Mouse (Mus musculus) lung, postnatal 0 days (tissue): ENCODE data around the gene Tanc1. TPM values are rescaled to one million over a fixed set of nuclear protein-coding genes. Genes with fewer than 3 reads are reported as not detected.
"Not testable (repeated sequence)": the region's sequence is repeated elsewhere in the genome, so short reads cannot be mapped to it uniquely, and the experiment has no call there.

Experiments
- ATAC-seq: fragments of 200-750 bp; cut with Nextera tagmentation; 2 replicates; pipeline ENCODE4 v1.8.0; 2017; ENCODE audit warnings: moderate library complexity
- DNase-seq: peaks from one replicate; pipeline ENCODE4 v3.0.0-alpha.2; 2016; ENCODE audit warnings: low spot score
- H3K27ac ChIP-seq: fragments of 300-500 bp; sonication (generic); 2 replicates; pipeline ENCODE4 v1.5.1; 2014; ENCODE audit warnings: antibody characterized with exemption, mild to moderate bottlenecking, low read length, mixed read lengths
- H3K27me3 ChIP-seq: fragments of 300-500 bp; sonication (generic); replicated peaks from 2 replicates; pipeline ENCODE4 v1.6.1; 2014; ENCODE audit warnings: low read length, mixed read lengths; ENCODE audit not compliant: insufficient read depth
- H3K36me3 ChIP-seq: fragments of 300-500 bp; sonication (generic); 2 replicates; pipeline ENCODE4 v1.6.1; 2014; ENCODE audit warnings: low read length, mixed read lengths; ENCODE audit not compliant: insufficient read depth
- H3K4me1 ChIP-seq: fragments of 300-500 bp; sonication (generic); 2 replicates; pipeline ENCODE4 v1.6.1; 2014; ENCODE audit warnings: antibody characterized with exemption, low read depth, low read length, mixed read lengths; ENCODE audit not compliant: insufficient read depth
- H3K4me2 ChIP-seq: fragments of 300-500 bp; sonication (generic); replicated peaks from 2 replicates; pipeline ENCODE4 v1.6.1; 2014; ENCODE audit warnings: low read depth, mild to moderate bottlenecking, low read length, moderate library complexity, mixed read lengths
- H3K4me3 ChIP-seq: fragments of 300-500 bp; sonication (generic); 2 replicates; pipeline ENCODE4 v1.5.1; 2014; ENCODE audit warnings: low read depth, low read length
- H3K9ac ChIP-seq: fragments of 300-500 bp; sonication (generic); replicated peaks from 2 replicates; pipeline ENCODE4 v1.6.1; 2014; ENCODE audit warnings: low read depth, mild to moderate bottlenecking
- H3K9me3 ChIP-seq: fragments of 300-500 bp; sonication (generic); 2 replicates; pipeline ENCODE4 v1.6.1; 2016; ENCODE audit warnings: low read length, mixed read lengths
- CTCF ChIP-seq: IDR thresholded peaks from 2 replicates; pipeline ENCODE4 v1.5.1; 2016; ENCODE audit warnings: antibody characterized with exemption, mild to moderate bottlenecking
- EP300 ChIP-seq: IDR thresholded peaks from 2 replicates; pipeline ENCODE4 v1.6.1; 2016; ENCODE audit warnings: antibody characterized with exemption, mild to moderate bottlenecking, control low read depth
- WGBS: fragments of 180-500 bp; shearing (Covaris S2); extraction: QIAGEN DNeasy Blood & Tissue Kit; methylation state at CpG from one replicate; pipeline ENCODE4 v1.1.7; 2014; 5-methylcytosine and 5-hydroxymethylcytosine counted together
- polyA plus RNA-seq: library from polyadenylated mRNA; unstranded; fragments of >200 nt; fragmentation: Nextera tagmentation; extraction: Ambion mirVana; gene quantifications from 2 replicates; pipeline ENCODE4 v1.2.1, GENCODE M21; 2015

Gene Tanc1
- 20.9 and 24.0 TPM in 2 replicates for polyA plus RNA-seq

GRCm38 (mm10) chr2:59611831-59612732 is at the start of gene Tanc1:
Gene Tanc1, plus strand, starts transcription at chr2:59612042.
- Histone ChIP-seq H3K4me1 (peaks cover 10% of the 10 kb centered on the region; the same call in 1 of the 2 replicates), H3K27me3 (no peaks in the 10 kb centered on the region), H3K36me3 (no peaks in the 10 kb centered on the region), H3K9me3 (no peaks in the 10 kb centered on the region), H3K4me2 (peak within 1 kb of the TSS; percentile 88), H3K27ac (peak within 1 kb of the TSS; percentile 96), H3K9ac (peak within 1 kb of the TSS; percentile 92), H3K4me3 (peak within 1 kb of the TSS; percentile 98)
- peak; percentile 97 for ATAC-seq
- peak; percentile 94 for DNase-seq
- TF ChIP-seq CTCF (no peak), EP300 (no peak)
- WGBS, result 0% methylated on average over 69 of the region's 99 CpGs

DNA sequence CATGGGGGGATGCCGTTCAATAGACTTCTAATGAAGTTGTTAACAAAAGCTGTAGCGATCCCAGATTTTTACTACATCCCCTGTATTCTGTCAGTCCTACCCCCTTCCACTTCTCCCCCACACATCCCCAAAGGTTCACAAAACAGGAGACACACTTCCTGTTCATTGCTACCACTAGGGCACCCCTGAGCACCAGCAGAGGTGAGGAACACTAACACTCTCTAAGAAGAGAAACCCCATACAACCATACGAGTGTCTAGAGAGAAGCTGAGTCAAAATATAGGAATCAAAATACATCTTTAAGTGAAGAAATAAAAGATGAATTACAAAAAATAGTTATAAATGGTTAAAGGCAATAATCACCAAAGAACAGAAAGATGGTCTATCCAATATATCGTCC is 49.6 kb upstream of the Tanc1 start:
- Histone ChIP-seq H3K4me1 (no peaks in the 10 kb centered on the region), H3K36me3 (no peaks in the 10 kb centered on the region), H3K27ac (no peak overlapping the region), H3K9ac (no peak overlapping the region), H3K4me3 (no peak overlapping the region), H3K27me3 (no peaks in the 10 kb centered on the region), H3K4me2 (no peak overlapping the region), H3K9me3 (no peaks in the 10 kb centered on the region)
- TF ChIP-seq EP300 (no peak), CTCF (peak; percentile 15; the same call in 1 of the 2 replicates)
- WGBS, result 90% methylated on average over 4 of the region's 4 CpGs
- DNase-seq (no peak), ATAC-seq (no peak)

GRCm38 (mm10) chr2:59562696-59563095 is 49.1 kb upstream of the Tanc1 start:
- H3K9ac ChIP-seq, result no peak overlapping the region
- no peaks in the 10 kb centered on the region for H3K36me3 ChIP-seq
- WGBS, result 37% methylated on average over 5 of the region's 5 CpGs
- no peak overlapping the region for H3K4me3 ChIP-seq
- H3K9me3 ChIP-seq, result no peaks in the 10 kb centered on the region
- H3K27ac ChIP-seq, result no peak overlapping the region
- DNase-seq (no peak), ATAC-seq (no peak)
- TF ChIP-seq CTCF, result no peak
- TF ChIP-seq EP300, result no peak
- H3K27me3 ChIP-seq, result no peaks in the 10 kb centered on the region
- no peaks in the 10 kb centered on the region for H3K4me1 ChIP-seq
- H3K4me2 ChIP-seq, result no peak overlapping the region

DNA sequence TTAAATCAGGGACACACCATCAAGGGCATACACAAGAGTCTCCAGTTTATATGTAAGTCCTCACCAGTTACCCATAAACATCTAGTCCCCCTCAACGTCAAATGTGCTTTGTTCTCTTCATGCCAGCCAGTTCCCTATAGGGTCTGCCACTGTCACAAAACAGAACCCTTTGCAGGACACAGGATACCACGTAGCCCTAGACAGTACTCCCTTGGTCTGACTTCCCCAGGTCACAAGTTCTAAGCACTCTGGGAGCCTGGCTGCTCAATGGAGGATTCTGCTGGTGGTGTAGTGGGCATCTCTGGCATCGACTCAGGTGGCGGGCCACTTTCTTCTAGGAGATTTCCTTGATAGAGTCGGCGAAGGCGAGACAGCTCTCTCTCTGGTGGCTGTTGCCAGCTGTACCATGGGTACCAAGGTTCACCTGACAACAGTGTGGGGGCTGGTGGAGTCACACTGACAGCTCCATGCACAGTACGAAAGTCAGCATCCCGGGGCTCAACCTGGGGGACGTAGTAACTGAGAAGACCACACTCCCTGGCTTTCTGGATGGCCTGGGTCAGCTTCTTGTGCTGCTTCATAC is 47.7 kb upstream of the Tanc1 start:
- ATAC-seq, H3K4me3 ChIP-seq, H3K27ac ChIP-seq, DNase-seq, H3K9ac ChIP-seq, H3K4me2 ChIP-seq, H3K27me3 ChIP-seq, H3K9me3 ChIP-seq, H3K36me3 ChIP-seq, H3K4me1 ChIP-seq: not testable (repeated sequence)
- 89% methylated on average over 3 of the region's 10 CpGs for WGBS

GRCm38 (mm10) chr2:59564947-59565346 is 46.9 kb upstream of the Tanc1 start:
- 83% methylated on average over 4 of the region's 4 CpGs for WGBS
- Histone ChIP-seq H3K4me1 (no peaks in the 10 kb centered on the region), H3K27me3 (no peaks in the 10 kb centered on the region)

DNA sequence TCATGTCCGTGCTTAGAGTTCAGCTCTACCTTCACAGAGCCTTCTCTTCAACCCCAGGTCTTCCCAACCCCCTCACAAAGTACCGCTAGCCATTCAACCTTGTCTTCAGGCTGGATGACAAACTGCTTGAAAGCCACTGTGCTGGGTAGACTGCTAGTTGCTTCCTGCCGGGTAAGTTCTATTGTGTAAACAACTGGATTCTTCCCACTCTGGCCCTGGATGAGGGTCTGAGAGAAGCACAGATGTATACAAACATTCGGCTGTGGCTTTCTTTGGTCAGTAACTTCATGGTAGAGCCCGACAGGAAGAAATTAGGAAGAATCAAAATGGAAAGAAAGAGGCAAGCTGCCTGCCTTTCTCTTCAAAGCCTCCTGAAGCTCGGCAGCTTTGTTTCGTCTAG is 30.9 kb upstream of the Tanc1 start:
- 11% methylated on average over 7 of the region's 7 CpGs for WGBS
- no peak overlapping the region for H3K27ac ChIP-seq

More at GRCm38 (mm10) chr2:59564947-59565346, 46.9 kb upstream of the Tanc1 start:
- Histone ChIP-seq H3K4me2 (no peak overlapping the region), H3K27ac (no peak overlapping the region), H3K4me3 (no peak overlapping the region), H3K9ac (no peak overlapping the region), H3K36me3 (no peaks in the 10 kb centered on the region), H3K9me3 (no peaks in the 10 kb centered on the region)
- no peak for ATAC-seq
- TF ChIP-seq EP300, result no peak
- peak; percentile 40 for TF ChIP-seq CTCF
- DNase-seq, result no peak

More for the DNA sequence above, 30.9 kb upstream of the Tanc1 start:
- DNase-seq (no peak), ATAC-seq (no peak)
- Histone ChIP-seq H3K9me3 (no peaks in the 10 kb centered on the region), H3K4me1 (no peaks in the 10 kb centered on the region), H3K4me3 (no peak overlapping the region), H3K27me3 (no peaks in the 10 kb centered on the region), H3K9ac (no peak overlapping the region), H3K4me2 (no peak overlapping the region), H3K36me3 (no peaks in the 10 kb centered on the region)
- TF ChIP-seq CTCF, result no peak
- TF ChIP-seq EP300, result no peak
